ENCODE assay signal across 23 mouse cellular contexts in genomic region chr10:9621055-9621454, GRCm38 (mm10).
"Had no signal": no experiment of that assay in that cellular context is flagged by ENCODE, and none has a peak within 500 bp of the region (broad histone marks: within the 10 kb centered on the region; RNA-seq: fewer than 3 reads in every experiment).

No protein-coding gene starts in this region.

- H3K4me3 ChIP-seq: left cerebral cortex, adult 2 months; limb, embryonic 10.5 days; limb, embryonic 13.5 days; liver, embryonic 12.5 days; liver, embryonic 15.5 days; lung, embryonic 15.5 days; megakaryocyte, embryonic 14.5 days had no signal

- H3K9ac ChIP-seq: limb, embryonic 13.5 days; liver, embryonic 12.5 days; liver, embryonic 15.5 days; lung, embryonic 15.5 days had no signal

- H3K9me3 ChIP-seq: limb, embryonic 10.5 days; limb, embryonic 13.5 days; liver, embryonic 12.5 days; liver, embryonic 15.5 days; lung, embryonic 15.5 days; megakaryocyte, embryonic 14.5 days had no signal

- H3K27me3 ChIP-seq: limb, embryonic 13.5 days; liver, embryonic 12.5 days; liver, embryonic 15.5 days; lung, embryonic 15.5 days; megakaryocyte, embryonic 14.5 days had no signal

- DNase-seq: kidney, adult 2 months; kidney, postnatal 36 days; layer of hippocampus, postnatal 36 days; liver; lung, adult 18-20 months; lung, postnatal 10 days; lung, postnatal 36 days; midbrain, embryonic 14.5 days; right cerebral cortex, postnatal 14 days; right cerebral cortex, postnatal 4 days; thymus, adult 2 months; thymus, postnatal 14 days; thymus, postnatal 4 days had no signal

- H3K4me1 ChIP-seq: limb, embryonic 10.5 days; limb, embryonic 13.5 days; liver, embryonic 15.5 days; megakaryocyte, embryonic 14.5 days had no signal

- H3K4me2 ChIP-seq: limb, embryonic 13.5 days; liver, embryonic 12.5 days; liver, embryonic 15.5 days; lung, embryonic 15.5 days; midbrain, embryonic 11.5 days had no signal

- H3K36me3 ChIP-seq: limb, embryonic 10.5 days; limb, embryonic 13.5 days; liver, embryonic 12.5 days; liver, embryonic 15.5 days; lung, embryonic 15.5 days had no signal

- ATAC-seq: liver, embryonic 12.5 days had no signal

- H3K27ac ChIP-seq: kidney, postnatal 0 days; left cerebral cortex, adult 2 months; limb, embryonic 10.5 days; limb, embryonic 13.5 days; liver, embryonic 12.5 days; liver, embryonic 15.5 days; lung, embryonic 15.5 days; stomach, postnatal 0 days had no signal
